In genomic region chr9:61898401-61898800, GRCm38 (mm10) we compare ENCODE assay signal across 8 mouse cellular contexts. TPM values are rescaled to one million over a fixed set of nuclear protein-coding genes. Genes with fewer than 3 reads are reported as not detected.
DNase-seq lines count a peak whose midpoint lies in the region.

No protein-coding gene starts in this region.

- DNase-seq in 3134 (ENCODE audit: extremely low read depth, insufficient read length, low spot score): peak; percentile 43
- peak; percentile 67 for DNase-seq in R1 (ENCODE audit: low read depth, low spot score)
- peak; percentile 94 for DNase-seq in embryo, embryonic 10 days (ENCODE audit: low spot score)
- peak; percentile 34 for DNase-seq in gastrocnemius, postnatal 25 days
- peak; percentile 84 for DNase-seq in kidney, postnatal 14 days
- DNase-seq in lung, adult 18-20 months: peak; percentile 73 to 80
- peak; percentile 40 for DNase-seq in retina, adult 2 months (ENCODE audit: low read depth, low spot score)
- DNase-seq in thymus, postnatal 25 days: peak; percentile 76

RNA-seq across cellular contexts. Expression of gene Rplp1, which starts 15.9 kb away (rescaled TPM):
- 1,000 to 10,000 TPM; 1,165 to 1,257 TPM for total RNA-seq in gastrocnemius, postnatal 25 days (2021)

RNA-seq across cellular contexts. Expression of gene Kif23, which starts 48.2 kb away (rescaled TPM):
- 1 to 10 TPM in 1 of 2 experiments, under 1 TPM in 1; 0.51 to 1.5 TPM for total RNA-seq in gastrocnemius, postnatal 25 days (2021)

Comparison
In these comparisons a context has a peak if more than half of its experiments do, and no peak if none do; other contexts are left out.
1. Peak in every context shown above with its lines: DNase-seq.
2. DNase-seq: peak in every context shown above with its lines; median percentile 94 in embryo, embryonic 10 days; 84 in kidney, postnatal 14 days; 76 in lung, adult 18-20 months; 76 in thymus, postnatal 25 days; 67 in R1; 43 in 3134; 40 in retina, adult 2 months; 34 in gastrocnemius, postnatal 25 days.